Mouse (Mus musculus) natural killer cell, adult 2 months (primary cell): ENCODE measurements around the gene Gm8127.
"Not testable (repeated sequence)": the region's sequence is repeated elsewhere in the genome, so short reads cannot be mapped to it uniquely, and the experiment has no call there.

Source experiments
- DNase-seq, 2 experiments: peaks; one replicate each; pipeline ENCODE4 v3.0.0; 2022; ENCODE audit warnings: low spot score in 2 of 2

The Gm8127 gene

GRCm38 (mm10) chr14:43293503-43293902 lies at the start of gene Gm8127:
Gene Gm8127, minus strand, starts transcription at chr14:43293832.
- DNase-seq = not testable (repeated sequence)

GRCm38 (mm10) chr14:43337646-43338045 lies 44.0 kb upstream of the Gm8127 start:
- DNase-seq = not testable (repeated sequence)

GRCm38 (mm10) chr14:43331362-43331880 lies 37.8 kb upstream of the Gm8127 start:
- DNase-seq = not testable (repeated sequence)

- not testable (repeated sequence) for DNase-seq
Observed at GRCm38 (mm10) chr14:43328603-43329002, 35.0 kb upstream of the Gm8127 start.

GRCm38 (mm10) chr14:43319516-43319915 lies 25.9 kb upstream of the Gm8127 start:
- not testable (repeated sequence) for DNase-seq

- not testable (repeated sequence) for DNase-seq
Observed at GRCm38 (mm10) chr14:43278681-43279080, 15.0 kb downstream of the Gm8127 start.

- not testable (repeated sequence) for DNase-seq
Observed at GRCm38 (mm10) chr14:43278146-43278545, 15.5 kb downstream of the Gm8127 start.

GRCm38 (mm10) chr14:43277468-43277867 lies 16.2 kb downstream of the Gm8127 start:
- not testable (repeated sequence) for DNase-seq

GRCm38 (mm10) chr14:43275752-43276151 lies 17.9 kb downstream of the Gm8127 start:
- not testable (repeated sequence) for DNase-seq

- DNase-seq = not testable (repeated sequence)
Observed at GRCm38 (mm10) chr14:43274986-43275511, 18.6 kb downstream of the Gm8127 start, which contains the start of gene Gm9732. Gene Gm9732, plus strand, starts transcription at chr14:43275036.

GRCm38 (mm10) chr14:43273161-43273560 lies 20.5 kb downstream of the Gm8127 start:
- not testable (repeated sequence) for DNase-seq

GRCm38 (mm10) chr14:43269211-43269610 lies 24.4 kb downstream of the Gm8127 start:
- not testable (repeated sequence) for DNase-seq

- not testable (repeated sequence) for DNase-seq
Observed at GRCm38 (mm10) chr14:43268521-43269084, 25.0 kb downstream of the Gm8127 start.

- DNase-seq = not testable (repeated sequence)
Observed at GRCm38 (mm10) chr14:43263421-43263820, 30.2 kb downstream of the Gm8127 start.

- not testable (repeated sequence) for DNase-seq
Observed at GRCm38 (mm10) chr14:43258349-43258748, 35.3 kb downstream of the Gm8127 start, which contains the start of gene Gm8126. Gene Gm8126, plus strand, starts transcription at chr14:43258649.

- not testable (repeated sequence) for DNase-seq
Observed at GRCm38 (mm10) chr14:43256511-43256910, 37.1 kb downstream of the Gm8127 start.

- DNase-seq = not testable (repeated sequence)
Observed at GRCm38 (mm10) chr14:43250549-43251253, 42.9 kb downstream of the Gm8127 start.

- not testable (repeated sequence) for DNase-seq
Observed at GRCm38 (mm10) chr14:43249611-43250170, 43.9 kb downstream of the Gm8127 start.
